Mouse (Mus musculus) yolk sac, embryonic 10.5 days (tissue): ENCODE results near the gene Spata31d1a.
A peak's percentile ranks its signal among the peaks of the same experiment; 100 is the strongest.
"Not testable (repeated sequence)": the region's sequence is repeated elsewhere in the genome, so short reads cannot be mapped to it uniquely, and the experiment has no call there.

Source experiments
- DNase-seq: peaks from one replicate; pipeline ENCODE4 v3.0.0-alpha.2; 2017; ENCODE audit warnings: low spot score

The Spata31d1a gene

GRCm38 (mm10) chr13:59700137-59700536 lies 10.0 kb downstream of the Spata31d1a start:
- not testable (repeated sequence) for DNase-seq

DNA sequence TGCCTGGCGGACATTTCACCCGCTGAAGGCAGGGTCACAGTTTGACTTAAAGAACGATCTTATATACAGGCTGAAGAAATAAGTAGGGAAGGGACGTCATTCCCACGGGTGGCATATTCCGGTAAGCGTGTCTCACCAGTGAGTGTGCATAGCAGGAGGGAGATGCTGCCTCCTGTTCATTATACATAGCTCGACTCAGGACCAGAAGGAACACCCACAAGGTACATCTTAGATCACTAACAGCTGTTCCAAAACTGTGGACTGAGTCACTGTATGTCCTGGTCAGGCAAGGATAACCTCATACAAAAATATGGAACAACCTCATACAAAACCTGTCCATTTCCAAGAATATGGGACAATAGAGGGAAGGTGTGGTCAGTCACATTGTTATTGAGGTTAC lies 11.0 kb downstream of the Spata31d1a start:
- DNase-seq = no peak

DNA sequence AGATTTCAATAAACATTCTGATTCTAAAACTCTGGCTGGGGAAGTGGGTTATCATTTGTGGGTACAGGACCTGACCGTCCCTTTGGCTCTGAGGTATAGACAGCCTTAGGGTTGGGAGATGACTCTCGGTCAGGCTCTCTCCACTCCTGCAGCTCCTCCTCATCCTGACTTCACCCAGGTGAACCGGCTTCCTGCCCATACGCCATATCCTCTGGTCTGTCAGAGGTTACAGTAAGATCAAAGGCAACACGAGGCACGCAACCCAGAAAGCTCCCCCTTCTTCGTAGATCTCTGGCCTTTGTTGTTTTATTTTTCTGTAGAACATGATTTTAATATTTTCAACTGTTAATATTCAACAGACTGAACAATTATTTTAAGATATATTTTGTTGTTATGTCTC lies 14.3 kb downstream of the Spata31d1a start:
- DNase-seq = no peak

- no peak for DNase-seq
Observed at GRCm38 (mm10) chr13:59694008-59694407, 16.1 kb downstream of the Spata31d1a start, which contains the start of gene 4921517D22Rik. Gene 4921517D22Rik (minus strand): TSS chr13:59694108.

GRCm38 (mm10) chr13:59691478-59691877 lies 18.7 kb downstream of the Spata31d1a start:
- no peak for DNase-seq

GRCm38 (mm10) chr13:59690576-59690975 lies 19.6 kb downstream of the Spata31d1a start:
- DNase-seq = no peak

DNA sequence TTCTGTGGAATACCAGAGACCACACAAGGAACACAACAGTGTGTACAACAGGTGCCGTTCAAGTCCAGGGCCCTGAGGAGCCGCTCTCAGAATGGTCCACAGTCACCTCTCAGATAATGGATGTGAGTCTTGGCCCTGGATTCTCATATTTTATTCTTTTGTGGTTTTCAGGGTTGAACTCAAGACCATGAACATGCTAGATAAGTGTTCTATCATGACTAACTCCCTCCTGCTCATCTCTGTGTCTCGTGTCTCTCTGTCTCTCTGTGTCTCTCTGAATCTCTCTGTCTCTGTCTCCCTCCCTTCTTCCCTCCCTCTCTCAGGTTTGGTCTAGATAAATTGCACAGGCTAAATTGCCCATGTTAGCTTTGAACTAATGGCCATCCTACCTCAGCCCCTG lies 20.3 kb downstream of the Spata31d1a start:
- DNase-seq = no peak

- DNase-seq = no peak
Observed at GRCm38 (mm10) chr13:59689313-59689712, 20.8 kb downstream of the Spata31d1a start.

DNA sequence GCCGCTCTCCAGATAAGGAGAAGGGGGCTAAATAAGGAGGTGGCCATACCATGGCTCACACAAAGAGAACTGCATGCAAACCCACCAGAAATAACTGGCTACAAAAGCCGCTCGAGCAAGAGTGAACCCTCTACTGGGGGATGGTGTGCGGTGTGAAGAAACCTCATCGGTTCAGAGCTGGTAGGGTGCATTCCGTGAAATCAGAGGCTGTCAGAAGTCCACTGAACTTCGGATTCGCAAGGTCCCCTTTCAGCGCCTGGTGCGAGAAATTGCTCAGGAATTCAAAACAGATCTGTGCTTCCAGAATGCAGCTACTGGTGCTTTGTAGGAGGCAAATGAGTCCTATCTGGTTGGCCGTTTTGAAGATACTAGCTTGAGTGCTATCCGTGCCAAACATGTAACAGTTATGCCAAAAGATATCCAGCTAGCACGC lies 21.8 kb downstream of the Spata31d1a start:
- no peak for DNase-seq

DNA sequence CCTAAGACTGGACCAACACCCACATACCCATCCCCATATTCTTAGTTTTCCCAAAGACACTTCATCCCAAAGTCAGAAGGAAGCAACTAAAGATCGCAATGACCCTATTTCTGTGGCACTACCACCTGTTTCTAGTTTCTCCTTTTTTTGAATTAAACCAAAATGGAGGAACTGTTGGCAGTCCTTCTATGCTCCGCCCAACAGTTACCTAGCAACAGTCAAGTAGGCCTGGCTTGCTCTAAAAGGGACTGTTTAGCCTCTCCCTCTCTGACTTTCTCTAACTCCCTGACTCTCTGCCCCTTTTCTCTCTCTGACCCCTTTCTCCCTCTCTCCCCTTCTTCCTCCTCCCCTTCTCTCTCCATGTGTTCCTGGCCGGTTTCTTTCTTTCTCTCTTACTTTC lies 24.9 kb downstream of the Spata31d1a start:
- no peak for DNase-seq

DNA sequence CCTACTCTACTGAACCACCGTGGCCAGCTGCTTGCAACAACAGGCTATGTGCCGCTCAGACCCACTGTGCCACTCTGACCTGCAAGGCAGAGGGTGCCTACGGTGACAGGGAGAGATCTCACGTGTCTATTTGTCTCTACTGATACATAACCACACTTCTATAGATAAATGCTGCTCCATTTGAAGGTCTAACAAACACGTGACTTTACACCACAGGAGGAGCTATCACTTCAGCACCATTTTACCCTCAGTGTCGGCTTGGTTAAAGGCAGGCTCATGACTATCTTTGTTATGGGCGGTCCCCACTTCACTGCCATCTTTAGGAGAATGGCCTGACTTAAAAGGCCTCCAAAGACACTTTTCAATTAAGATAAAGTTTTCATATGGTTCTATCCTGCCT lies 27.5 kb downstream of the Spata31d1a start:
- no peak for DNase-seq

GRCm38 (mm10) chr13:59679908-59680307 lies 30.2 kb downstream of the Spata31d1a start:
- DNase-seq = no peak

DNA sequence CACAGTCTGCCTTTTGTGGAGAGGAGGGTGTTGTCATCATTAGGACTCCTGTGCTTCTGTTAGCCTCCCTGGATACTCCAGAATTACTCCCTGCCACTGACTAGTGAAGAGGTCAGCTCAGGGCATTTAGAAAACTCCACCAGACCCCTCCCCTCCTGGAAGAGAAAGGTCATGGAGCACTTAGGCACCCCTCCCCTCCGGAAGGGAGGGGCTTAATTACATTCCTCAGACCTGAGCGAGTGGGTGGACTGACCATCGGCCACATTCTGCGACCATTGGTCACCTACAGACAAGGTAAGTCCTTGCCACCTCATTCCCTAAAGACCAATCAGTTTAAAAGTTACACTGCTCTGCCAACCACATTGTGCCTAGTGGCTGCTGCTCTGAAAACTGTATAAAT lies 30.8 kb downstream of the Spata31d1a start:
- DNase-seq = peak; percentile 41

- DNase-seq = no peak
Observed at GRCm38 (mm10) chr13:59676316-59677229, 33.6 kb downstream of the Spata31d1a start.

GRCm38 (mm10) chr13:59675151-59676011 lies 34.7 kb downstream of the Spata31d1a start, which contains the start of gene Golm1:
Gene Golm1 (minus strand): TSS chr13:59675811.
- DNase-seq = peak; percentile 83

DNA sequence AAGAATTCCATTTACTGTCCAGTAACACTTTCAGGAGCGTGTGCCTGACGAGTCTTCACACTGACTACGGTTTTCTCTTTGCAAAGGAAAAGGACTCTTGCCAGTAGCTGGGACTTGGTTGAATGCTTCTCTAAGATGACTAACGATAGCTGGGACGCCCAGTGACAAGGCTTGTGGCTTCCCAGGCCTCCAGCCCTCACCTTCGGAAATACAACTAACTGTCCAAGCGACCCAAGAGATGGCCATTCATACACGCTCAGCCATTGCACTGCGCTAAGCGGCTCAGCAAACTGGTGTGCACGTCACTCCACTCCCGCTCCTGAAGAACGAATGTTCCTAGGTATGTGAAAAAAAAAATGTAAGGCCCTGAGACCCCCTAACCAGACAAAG lies 35.4 kb downstream of the Spata31d1a start:
- peak; percentile 49 for DNase-seq

DNA sequence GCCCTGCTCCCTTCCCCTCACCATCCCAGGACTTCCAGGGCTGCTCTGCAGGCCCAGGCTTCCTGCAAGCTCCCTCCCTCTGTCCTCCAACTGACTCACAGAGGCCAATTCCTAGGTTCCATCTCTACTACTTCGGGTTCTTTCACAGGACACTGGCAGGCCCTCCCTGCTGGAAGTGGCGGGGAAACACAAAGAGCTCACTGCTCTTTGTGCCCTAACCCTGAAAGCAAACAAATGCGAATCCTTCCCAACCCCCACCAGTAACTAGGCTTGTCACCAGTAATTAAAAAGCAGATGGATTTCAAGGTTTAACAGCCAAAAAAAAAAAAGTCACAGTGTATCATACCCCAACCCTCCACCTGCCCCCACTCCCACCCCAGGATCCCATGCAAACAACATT lies 35.9 kb downstream of the Spata31d1a start:
- DNase-seq = no peak

- no peak for DNase-seq
Observed at GRCm38 (mm10) chr13:59673597-59673996, 36.5 kb downstream of the Spata31d1a start.

GRCm38 (mm10) chr13:59672248-59672647 lies 37.9 kb downstream of the Spata31d1a start:
- DNase-seq = no peak

GRCm38 (mm10) chr13:59671521-59671920 lies 38.6 kb downstream of the Spata31d1a start:
- DNase-seq = no peak

- no peak for DNase-seq
Observed at GRCm38 (mm10) chr13:59669946-59670345, 40.2 kb downstream of the Spata31d1a start.

GRCm38 (mm10) chr13:59668501-59669093 lies 41.5 kb downstream of the Spata31d1a start:
- peak; percentile 82 for DNase-seq
